Mouse (Mus musculus) brain, embryonic 14.5 days (tissue): ENCODE data around the gene Pgghg.

Source experiments
- CTCF ChIP-seq: fragments of 200-500 bp; IDR thresholded peaks from 2 replicates; pipeline ENCODE4 v1.5.1; 2012; ENCODE audit warnings: inconsistent platforms, mild to moderate bottlenecking, moderate library complexity, borderline replicate concordance; ENCODE audit not compliant: insufficient read depth, insufficient read length; ENCODE audit errors: extremely low read depth
- POLR2A ChIP-seq: fragments of 200-500 bp; IDR thresholded peaks from 2 replicates; pipeline ENCODE4 v1.6.1; 2012; ENCODE audit warnings: mild to moderate bottlenecking, inconsistent platforms, borderline replicate concordance; ENCODE audit not compliant: poor library complexity, insufficient read depth, insufficient read length, severe bottlenecking; ENCODE audit errors: extremely low read depth

DNA sequence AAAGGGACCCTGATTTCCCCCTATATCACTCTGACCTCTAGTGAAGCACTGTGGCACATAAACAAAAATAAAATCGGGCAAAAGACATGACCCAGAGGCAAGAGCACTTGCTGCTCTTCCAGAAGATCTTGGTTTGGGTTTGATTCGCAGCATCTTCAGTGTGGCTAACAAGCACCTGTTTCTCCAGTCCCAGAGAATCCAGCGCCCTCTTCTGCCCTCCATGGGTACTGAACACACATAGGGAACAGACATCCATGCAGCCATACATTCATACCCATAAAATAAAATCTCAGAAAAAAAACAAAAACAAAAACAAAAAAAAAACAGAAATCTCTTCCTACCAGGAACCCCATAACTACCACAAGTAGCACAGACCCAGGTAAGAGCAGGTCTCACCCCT, 2.8 kb upstream of the Pgghg start:
- no peak for TF ChIP-seq POLR2A
- TF ChIP-seq CTCF = peak; percentile 26; the same call in 1 of the 2 replicates
